Mouse (Mus musculus): ENCODE measurements at regions not wholly inside any gene's neighbourhood (a gene's known extent, or its start where the extent isn't known, plus 50 kb on each side); places are given as distances from the start of the nearest gene placed in this dataset.

GRCm38 (mm10) chr3:149314258-149314657, 323.9 kb upstream of the Adgrl2 start:
- no peak for DNase-seq

- DNase-seq, result no peak
Measured at GRCm38 (mm10) chr3:149313217-149313616, 322.9 kb upstream of the Adgrl2 start.

GRCm38 (mm10) chr3:149311576-149311975, 321.2 kb upstream of the Adgrl2 start:
- no peak for DNase-seq

GRCm38 (mm10) chr3:149306709-149307108, 316.4 kb upstream of the Adgrl2 start:
- no peak for DNase-seq

GRCm38 (mm10) chr3:149306291-149306690, 315.9 kb upstream of the Adgrl2 start:
- DNase-seq, result no peak

GRCm38 (mm10) chr3:149305440-149305839, 315.1 kb upstream of the Adgrl2 start:
- DNase-seq, result no peak

- DNase-seq, result no peak
Measured at GRCm38 (mm10) chr3:149305011-149305413, 314.7 kb upstream of the Adgrl2 start.

GRCm38 (mm10) chr3:149303418-149303817, 313.1 kb upstream of the Adgrl2 start:
- DNase-seq, result no peak

GRCm38 (mm10) chr3:149300002-149300401, 309.6 kb upstream of the Adgrl2 start:
- no peak for DNase-seq

- no peak for DNase-seq
Measured at GRCm38 (mm10) chr3:149296419-149296962, 306.1 kb upstream of the Adgrl2 start.

GRCm38 (mm10) chr3:149295942-149296341, 305.6 kb upstream of the Adgrl2 start:
- DNase-seq, result no peak

- DNase-seq, result no peak
Measured at GRCm38 (mm10) chr3:149295257-149295831, 305.0 kb upstream of the Adgrl2 start.

GRCm38 (mm10) chr3:149294445-149294844, 304.1 kb upstream of the Adgrl2 start:
- DNase-seq, result no peak

- DNase-seq, result no peak
Measured at GRCm38 (mm10) chr3:149292459-149292858, 302.1 kb upstream of the Adgrl2 start.

GRCm38 (mm10) chr3:149291473-149291872, 301.1 kb upstream of the Adgrl2 start:
- no peak for DNase-seq

- no peak for DNase-seq
Measured at GRCm38 (mm10) chr3:149290228-149290627, 299.9 kb upstream of the Adgrl2 start.

GRCm38 (mm10) chr3:149287080-149287479, 296.7 kb upstream of the Adgrl2 start:
- DNase-seq, result no peak

- no peak for DNase-seq
Measured at GRCm38 (mm10) chr3:149284976-149285375, 294.6 kb upstream of the Adgrl2 start.

GRCm38 (mm10) chr3:149280807-149281789, 290.7 kb upstream of the Adgrl2 start:
- no peak for DNase-seq

GRCm38 (mm10) chr3:149279338-149279737, 289.0 kb upstream of the Adgrl2 start:
- DNase-seq, result no peak

GRCm38 (mm10) chr3:149277812-149278211, 287.5 kb upstream of the Adgrl2 start:
- DNase-seq, result no peak

GRCm38 (mm10) chr3:149275478-149276132, 285.2 kb upstream of the Adgrl2 start:
- DNase-seq, result no peak

GRCm38 (mm10) chr3:149274987-149275386, 284.6 kb upstream of the Adgrl2 start:
- DNase-seq, result no peak
